Mouse (Mus musculus) kidney, postnatal 14 days (tissue): Measurements from ENCODE around the gene Mcoln3.

Experiments
- DNase-seq: peaks from one replicate; pipeline ENCODE4 v3.0.0; 2022; ENCODE audit warnings: mixed read lengths

Mcoln3 gene

DNA sequence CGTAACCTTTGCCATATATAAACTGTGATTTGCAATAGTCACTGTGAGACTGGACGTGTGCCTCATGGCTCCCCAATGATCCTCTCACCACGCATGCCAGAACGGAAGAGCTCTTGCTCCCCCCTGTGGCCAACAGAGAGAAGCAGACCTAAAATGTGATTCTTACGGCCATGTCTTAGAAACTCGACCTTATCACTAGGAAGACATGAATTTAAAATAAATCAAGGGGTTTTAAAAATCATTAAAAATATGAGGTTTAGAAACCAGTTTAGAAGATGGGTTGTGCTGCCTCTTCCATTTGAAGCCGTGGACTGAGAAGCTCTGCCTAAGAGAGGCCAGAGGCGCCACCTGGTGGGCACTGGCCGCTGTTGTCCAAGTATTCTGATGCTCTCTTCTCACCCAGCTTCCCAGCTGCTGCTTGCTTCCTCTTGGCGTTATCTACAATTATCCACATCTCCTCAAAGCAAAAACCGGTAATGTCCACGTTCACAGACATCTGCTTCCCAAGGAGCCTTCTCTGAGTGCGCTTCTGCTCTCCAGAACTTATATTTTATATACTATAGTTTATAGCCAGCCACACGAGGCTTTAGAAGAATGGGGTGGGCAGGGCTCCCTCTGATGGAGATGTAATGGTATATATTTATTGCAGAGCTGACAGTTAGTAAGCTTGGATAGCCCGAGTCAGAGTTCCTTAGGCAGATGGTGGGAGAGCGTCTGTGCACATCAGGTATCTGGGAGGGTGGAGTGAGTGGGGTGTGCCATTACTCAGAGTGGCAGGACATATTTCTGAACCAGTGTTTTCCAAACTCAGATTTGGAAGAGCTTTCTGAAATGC, 60.7 kb downstream of the Mcoln3 start:
- peak; percentile 86 for DNase-seq

GRCm38 (mm10) chr3:146180341-146180740, 63.1 kb downstream of the Mcoln3 start:
- DNase-seq, result no peak

- DNase-seq, result peak; percentile 60
These were observed 63.7 kb downstream of the Mcoln3 start for GRCm38 (mm10) chr3:146180986-146181385.

GRCm38 (mm10) chr3:146184992-146185657, 67.9 kb downstream of the Mcoln3 start:
- peak; percentile 71 for DNase-seq

DNA sequence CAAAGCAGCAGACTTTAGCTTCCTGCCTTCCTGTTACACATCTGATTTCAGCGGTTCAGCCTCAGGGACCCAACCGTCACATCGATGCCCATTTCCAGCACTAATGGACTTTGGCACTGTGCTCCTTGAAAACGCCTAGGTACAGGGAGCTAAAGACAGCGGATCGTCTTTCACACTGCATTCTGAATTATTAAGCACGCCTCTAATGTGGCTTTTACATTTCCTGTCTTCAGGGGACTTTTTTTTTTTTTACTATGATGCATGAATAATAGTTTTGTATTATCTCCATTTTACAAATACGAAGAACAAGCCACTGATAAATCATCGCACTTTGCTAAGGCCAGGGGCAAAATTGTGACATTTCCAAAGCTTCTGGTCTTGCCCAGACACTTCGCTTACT, 68.8 kb downstream of the Mcoln3 start:
- no peak for DNase-seq

GRCm38 (mm10) chr3:146189933-146190332, 72.7 kb downstream of the Mcoln3 start:
- no peak for DNase-seq
